In genomic region chr8:111742261-111743037, GRCm38 (mm10) we compare ENCODE assay signal across 8 mouse cellular contexts. TPM values are rescaled to one million over a fixed set of nuclear protein-coding genes. Genes with fewer than 3 reads are reported as not detected.
DNase-seq lines count a peak whose midpoint lies in the region; ATAC-seq lines count a peak whose summit lies in the region.

No protein-coding gene starts in this region.

- no peaks in the 10 kb centered on the region for H3K36me3 ChIP-seq in lung, embryonic 15.5 days
- H3K36me3 ChIP-seq in neural tube, embryonic 12.5 days = no peaks in the 10 kb centered on the region

- no peak for ATAC-seq in lung, embryonic 15.5 days (ENCODE audit: borderline replicate concordance, extremely low read depth, low FRiP score, low TSS enrichment)
- ATAC-seq in neural tube, embryonic 12.5 days (ENCODE audit: low FRiP score, low read depth) = no peak

- no peaks in the 10 kb centered on the region for H3K9me3 ChIP-seq in lung, embryonic 15.5 days
- no peaks in the 10 kb centered on the region for H3K9me3 ChIP-seq in neural tube, embryonic 12.5 days

- peak overlapping the region; percentile 77 for H3K27ac ChIP-seq in lung, embryonic 15.5 days
- H3K27ac ChIP-seq in neural tube, embryonic 12.5 days = peak overlapping the region; percentile 70; the same call in 1 of the 2 replicates

- 19% methylated on average over 11 of the region's 11 CpGs for WGBS in lung, embryonic 15.5 days
- 38% methylated on average over 11 of the region's 11 CpGs for WGBS in neural tube, embryonic 12.5 days

- H3K27me3 ChIP-seq in lung, embryonic 15.5 days = no peaks in the 10 kb centered on the region
- no peaks in the 10 kb centered on the region for H3K27me3 ChIP-seq in neural tube, embryonic 12.5 days (replicated peaks)

- peaks cover 77% of the 10 kb centered on the region for H3K4me1 ChIP-seq in lung, embryonic 15.5 days
- H3K4me1 ChIP-seq in neural tube, embryonic 12.5 days = peaks cover 76% of the 10 kb centered on the region

- peak overlapping the region; percentile 77 for H3K4me2 ChIP-seq in lung, embryonic 15.5 days
- peak overlapping the region; percentile 69 for H3K4me2 ChIP-seq in neural tube, embryonic 12.5 days (replicated peaks)

- H3K9ac ChIP-seq in lung, embryonic 15.5 days = peak overlapping the region; percentile 90
- peak overlapping the region; percentile 96 for H3K9ac ChIP-seq in neural tube, embryonic 12.5 days

- H3K4me3 ChIP-seq in lung, embryonic 15.5 days = peak overlapping the region; percentile 84
- H3K4me3 ChIP-seq in neural tube, embryonic 12.5 days = peak overlapping the region; percentile 99

- DNase-seq in lung, postnatal 14 days = no peak
- peak; percentile 83 for DNase-seq in cerebellum, adult 9-10 months
- DNase-seq in heart, postnatal 4 days = peak; percentile 42
- DNase-seq in layer of hippocampus, adult 9-11 months = peak; percentile 82
- DNase-seq in B cell, adult 2 months = no peak
- DNase-seq in thymus, adult 18-20 months = no peak

RNA-seq across cellular contexts. Expression of gene Bcar1, which starts 1.2 kb away (rescaled TPM):
- polyA plus RNA-seq in lung, embryonic 15.5 days (2015; fragmentation: Nextera tagmentation; extraction: Ambion mirVana) = 40.7 and 42.6 TPM in 2 replicates
- 10 to 100 TPM; 62.7 to 65.0 TPM for total RNA-seq in heart, postnatal 4 days (2021)
- 55.9 and 61.5 TPM in 2 replicates for polyA plus RNA-seq in neural tube, embryonic 12.5 days (2016; fragmentation: Nextera tagmentation; extraction: Ambion mirVana)

RNA-seq across cellular contexts. Expression of gene Ctrb1, which starts 51.6 kb away (rescaled TPM):
- 0.17 and 10.5 TPM in 2 replicates for polyA plus RNA-seq in lung, embryonic 15.5 days (2015; fragmentation: Nextera tagmentation; extraction: Ambion mirVana)
- not detected for total RNA-seq in heart, postnatal 4 days (2021)
- polyA plus RNA-seq in neural tube, embryonic 12.5 days (2016; fragmentation: Nextera tagmentation; extraction: Ambion mirVana) = not detected in 2 replicates

Comparison
In these comparisons a context has a peak if more than half of its experiments do, and no peak if none do; other contexts are left out.
1. DNase-seq: peak in cerebellum, adult 9-10 months (single experiment), heart, postnatal 4 days (single experiment) and layer of hippocampus, adult 9-11 months (single experiment); none in lung, postnatal 14 days (single experiment), B cell, adult 2 months (0 of 2) and thymus, adult 18-20 months (0 of 2).